Mouse (Mus musculus) liver, embryonic 14.5 days (tissue): ENCODE results near the gene Fbxo22. TPM values are rescaled to one million over a fixed set of nuclear protein-coding genes. Genes with fewer than 3 reads are reported as not detected.

Source experiments
- ATAC-seq: fragments of 200-750 bp; cut with Nextera tagmentation; 2 replicates; pipeline ENCODE4 v1.8.0; 2017; ENCODE audit warnings: moderate number of reproducible peaks, mild to moderate bottlenecking, moderate library complexity; ENCODE audit not compliant: insufficient read depth
- DNase-seq, 3 experiments: peaks; one replicate each; pipeline ENCODE4 v3.0.0-alpha.2; 2012 to 2013; ENCODE audit warnings: low read depth in 3 of 3, low spot score in 3 of 3
- H3K27ac ChIP-seq: fragments of 300-500 bp; sonication (generic); 2 replicates; pipeline ENCODE4 v1.5.1; 2014; ENCODE audit warnings: moderate library complexity, mild to moderate bottlenecking, control low read depth, inconsistent platforms
- H3K27me3 ChIP-seq: fragments of 300-500 bp; sonication (generic); 2 replicates; pipeline ENCODE4 v1.6.1; 2014; ENCODE audit warnings: mild to moderate bottlenecking, low read length, moderate library complexity; ENCODE audit not compliant: control insufficient read depth, insufficient read depth
- H3K36me3 ChIP-seq: fragments of 300-500 bp; sonication (generic); replicated peaks from 2 replicates; pipeline ENCODE4 v1.6.1; 2014; ENCODE audit warnings: low read depth; ENCODE audit not compliant: control insufficient read depth, insufficient read depth
- H3K4me1 ChIP-seq, 2 experiments: fragments of 200-500 bp in 1 of 2; fragments of 300-500 bp in 1 of 2; sonication (generic) in 1 of 2; replicated peaks; 2 replicates each; pipeline ENCODE4 v1.6.1; 2012 to 2014; ENCODE audit warnings: antibody characterized with exemption in 1 of 2, inconsistent platforms in 1 of 2, low read length in 1 of 2; ENCODE audit not compliant: control insufficient read depth in 2 of 2, insufficient read depth in 2 of 2
- H3K4me2 ChIP-seq: fragments of 300-500 bp; sonication (generic); 2 replicates; pipeline ENCODE4 v1.6.1; 2014; ENCODE audit warnings: low read depth, mild to moderate bottlenecking, control low read depth, moderate library complexity
- H3K4me3 ChIP-seq, 2 experiments: fragments of 200-500 bp in 1 of 2; fragments of 300-500 bp in 1 of 2; sonication (generic) in 1 of 2; 2 replicates each; pipeline ENCODE4 v1.5.1; 2012 to 2014; ENCODE audit warnings: low read depth in 2 of 2, low read length in 2 of 2, mild to moderate bottlenecking in 2 of 2, control low read depth in 1 of 2, inconsistent platforms in 1 of 2, moderate library complexity in 1 of 2; ENCODE audit not compliant: insufficient read depth in 1 of 2
- H3K9ac ChIP-seq: fragments of 300-500 bp; sonication (generic); replicated peaks from 2 replicates; pipeline ENCODE4 v1.6.1; 2014; ENCODE audit warnings: mild to moderate bottlenecking, control low read depth, moderate library complexity
- H3K9me3 ChIP-seq: fragments of 300-500 bp; sonication (generic); 2 replicates; pipeline ENCODE4 v1.6.1; 2016; ENCODE audit warnings: low read length, mixed read lengths; ENCODE audit not compliant: control insufficient read depth
- CTCF ChIP-seq: IDR thresholded peaks from 2 replicates; pipeline ENCODE4 v1.5.1; 2016; ENCODE audit warnings: antibody characterized with exemption, low read depth, control low read depth
- EP300 ChIP-seq: IDR thresholded peaks from 2 replicates; pipeline ENCODE4 v1.6.1; 2016; ENCODE audit warnings: antibody characterized with exemption, low read depth
- WGBS: fragments of 180-500 bp; shearing (Covaris S2); extraction: QIAGEN DNeasy Blood & Tissue Kit; methylation state at CpG from one replicate; pipeline ENCODE4 v1.1.7; 2014; ENCODE audit not compliant: insufficient replicate concordance; 5-methylcytosine and 5-hydroxymethylcytosine counted together
- polyA plus RNA-seq, 2 experiments: library from polyadenylated mRNA; depleted of rRNA in 1 of 2; stranded (reverse) in 1 of 2; unstranded in 1 of 2; fragments of >200 nt; fragmentation: Nextera tagmentation in 1 of 2; extraction: Ambion mirVana in 1 of 2; gene quantifications; 2 replicates each; pipeline versions ENCODE4 v1.2.1 to v1.2.3; 2012 to 2014

Fbxo22 gene
- polyA plus RNA-seq, 2 experiments: 8.8 to 15.7 TPM

- 45% methylated on average over 2 of the region's 2 CpGs for WGBS
- H3K27me3 ChIP-seq: no peaks in the 10 kb centered on the region
Measured at GRCm38 (mm10) chr9:55257105-55257504, 48.4 kb downstream of the Fbxo22 start.

GRCm38 (mm10) chr9:55259741-55260140 lies 51.0 kb downstream of the Fbxo22 start:
- Histone ChIP-seq H3K4me3 (no peak overlapping the region), H3K9ac (no peak overlapping the region), H3K4me1 (no peaks in the 10 kb centered on the region), H3K27me3 (no peaks in the 10 kb centered on the region), H3K4me2 (no peak overlapping the region), H3K36me3 (no peaks in the 10 kb centered on the region), H3K9me3 (no peaks in the 10 kb centered on the region), H3K27ac (no peak overlapping the region)
- ATAC-seq: no peak
- 66% methylated on average over 6 of the region's 6 CpGs for WGBS
- TF ChIP-seq EP300 (no peak), CTCF (no peak)
- no peak for DNase-seq

More at GRCm38 (mm10) chr9:55257105-55257504, 48.4 kb downstream of the Fbxo22 start:
- TF ChIP-seq EP300 (no peak), CTCF (no peak)
- no peak overlapping the region for H3K4me2 ChIP-seq
- no peak overlapping the region for H3K27ac ChIP-seq
- DNase-seq (no peak), ATAC-seq (no peak)
- H3K4me3 ChIP-seq: no peak overlapping the region
- no peaks in the 10 kb centered on the region for H3K9me3 ChIP-seq
- no peaks in the 10 kb centered on the region for H3K4me1 ChIP-seq
- no peaks in the 10 kb centered on the region for H3K36me3 ChIP-seq
- no peak overlapping the region for H3K9ac ChIP-seq

GRCm38 (mm10) chr9:55264356-55265302 lies 55.9 kb downstream of the Fbxo22 start:
- TF ChIP-seq CTCF (no peak), EP300 (no peak)
- no peaks in the 10 kb centered on the region for H3K4me1 ChIP-seq
- 45% methylated on average over 8 of the region's 8 CpGs for WGBS
- DNase-seq (no peak), ATAC-seq (no peak)
- no peak overlapping the region for H3K4me3 ChIP-seq
- no peaks in the 10 kb centered on the region for H3K27me3 ChIP-seq
- no peak overlapping the region for H3K4me2 ChIP-seq
- H3K9me3 ChIP-seq: no peaks in the 10 kb centered on the region
- no peak overlapping the region for H3K27ac ChIP-seq
- no peaks in the 10 kb centered on the region for H3K36me3 ChIP-seq
- H3K9ac ChIP-seq: no peak overlapping the region

GRCm38 (mm10) chr9:55271960-55272560 lies 63.3 kb downstream of the Fbxo22 start:
- Histone ChIP-seq H3K27me3 (no peaks in the 10 kb centered on the region), H3K4me3 (no peak overlapping the region), H3K27ac (no peak overlapping the region), H3K9ac (no peak overlapping the region), H3K4me1 (no peaks in the 10 kb centered on the region), H3K4me2 (no peak overlapping the region), H3K9me3 (no peaks in the 10 kb centered on the region), H3K36me3 (no peaks in the 10 kb centered on the region)
- ATAC-seq: no peak
- no peak for TF ChIP-seq CTCF
- TF ChIP-seq EP300: no peak
- WGBS: 20% methylated on average over 5 of the region's 5 CpGs
- DNase-seq: no peak

GRCm38 (mm10) chr9:55273906-55274305 lies 65.2 kb downstream of the Fbxo22 start:
- no peak overlapping the region for H3K9ac ChIP-seq
- TF ChIP-seq CTCF (no peak), EP300 (no peak)
- no peaks in the 10 kb centered on the region for H3K27me3 ChIP-seq
- no peak for ATAC-seq
- no peaks in the 10 kb centered on the region for H3K4me1 ChIP-seq
- H3K36me3 ChIP-seq: no peaks in the 10 kb centered on the region
- no peak overlapping the region for H3K27ac ChIP-seq
- no peak for DNase-seq
- 70% methylated on average over 4 of the region's 4 CpGs for WGBS
- H3K4me2 ChIP-seq: no peak overlapping the region
- no peak overlapping the region for H3K4me3 ChIP-seq
- H3K9me3 ChIP-seq: no peaks in the 10 kb centered on the region

Other genes with a start within 250 kb of the Fbxo22 start
- gene Chrna5, start 228.0 kb upstream of the Fbxo22 start, polyA plus RNA-seq (2012; rRNA removed): 0.02 TPM in 1 of 2 replicates, not detected in the other
- 0.05 TPM in 1 of 2 replicates, not detected in the other for gene Chrna5, start 228.0 kb upstream of the Fbxo22 start, polyA plus RNA-seq (2014; fragmentation: Nextera tagmentation; extraction: Ambion mirVana)
- 0.03 TPM in 1 of 2 replicates, not detected in the other for gene Chrna3, start 182.4 kb upstream of the Fbxo22 start, polyA plus RNA-seq (2012; rRNA removed)
- not detected in 2 replicates for gene Chrna3, start 182.4 kb upstream of the Fbxo22 start, polyA plus RNA-seq (2014; fragmentation: Nextera tagmentation; extraction: Ambion mirVana)
- gene Chrnb4, start 160.1 kb upstream of the Fbxo22 start, polyA plus RNA-seq (2012; rRNA removed): 0.02 TPM in 1 of 2 replicates, not detected in the other
- gene Chrnb4, start 160.1 kb upstream of the Fbxo22 start, polyA plus RNA-seq (2014; fragmentation: Nextera tagmentation; extraction: Ambion mirVana): not detected in 2 replicates
- 3.6 and 5.3 TPM in 2 replicates for gene Ube2q2, start 60.1 kb upstream of the Fbxo22 start, polyA plus RNA-seq (2012; rRNA removed)
- 11.3 and 11.9 TPM in 2 replicates for gene Ube2q2, start 60.1 kb upstream of the Fbxo22 start, polyA plus RNA-seq (2014; fragmentation: Nextera tagmentation; extraction: Ambion mirVana)
- gene Nrg4, start 117.9 kb downstream of the Fbxo22 start, polyA plus RNA-seq (2012; rRNA removed): 0.34 and 0.39 TPM in 2 replicates
- 0.52 and 1.1 TPM in 2 replicates for gene Nrg4, start 117.9 kb downstream of the Fbxo22 start, polyA plus RNA-seq (2014; fragmentation: Nextera tagmentation; extraction: Ambion mirVana)
- gene Tmem266, start 118.0 kb downstream of the Fbxo22 start, polyA plus RNA-seq (2012; rRNA removed): not detected in 2 replicates
- gene Tmem266, start 118.0 kb downstream of the Fbxo22 start, polyA plus RNA-seq (2014; fragmentation: Nextera tagmentation; extraction: Ambion mirVana): not detected in 2 replicates